In the genomic region with DNA sequence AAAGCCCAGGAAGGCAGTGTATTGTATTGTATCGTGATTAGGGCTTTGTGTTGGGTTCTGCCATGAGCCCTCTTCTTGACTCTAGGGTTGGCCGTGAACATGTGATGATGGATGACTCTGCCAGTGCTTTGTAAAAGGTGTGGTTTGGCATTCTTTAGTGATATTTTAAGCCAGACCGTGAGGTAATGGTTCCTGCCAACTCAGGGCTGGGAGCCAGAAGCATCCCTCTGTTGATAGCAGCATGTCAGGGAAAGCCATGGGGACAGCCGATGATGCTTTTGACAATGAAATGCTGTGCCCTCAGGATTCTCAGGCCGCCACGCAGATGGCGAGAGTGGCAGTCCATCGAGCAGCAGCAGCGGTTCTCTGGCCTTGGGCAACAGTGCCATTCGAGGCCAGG, we compare ENCODE assay signal across 20 mouse cellular contexts. TPM values are rescaled to one million over a fixed set of nuclear protein-coding genes. Genes with fewer than 3 reads are reported as not detected.
A peak's percentile ranks its signal among the peaks of the same experiment; 100 is the strongest.
DNase-seq lines count a peak whose midpoint lies in the region; ATAC-seq and TF ChIP-seq lines count a peak whose summit lies in the region.
"Had no signal": no experiment of that assay in that cellular context is flagged by ENCODE, and none has a peak within 500 bp of the region (broad histone marks: within the 10 kb centered on the region; RNA-seq: fewer than 3 reads in every experiment).

No protein-coding gene starts in this region.

- H3K9ac ChIP-seq in forebrain, embryonic 14.5 days (ENCODE audit: low read length) = no peak overlapping the region
- H3K9ac ChIP-seq in heart, postnatal 0 days (replicated peaks; ENCODE audit: low read depth, low read length) = no peak overlapping the region
- H3K9ac ChIP-seq: forebrain, embryonic 12.5 days; hindbrain, embryonic 14.5 days; intestine, embryonic 15.5 days; kidney, embryonic 15.5 days; limb, embryonic 12.5 days; liver, embryonic 15.5 days had no signal

- H3K4me3 ChIP-seq in forebrain, embryonic 14.5 days (ENCODE audit: low read depth, low read length) = no peak overlapping the region
- no peak overlapping the region for H3K4me3 ChIP-seq in forebrain, embryonic 10.5 days
- no peak overlapping the region for H3K4me3 ChIP-seq in heart, postnatal 0 days (ENCODE audit: low read depth, low read length)
- H3K4me3 ChIP-seq: forebrain, embryonic 12.5 days; intestine, embryonic 15.5 days; kidney, embryonic 15.5 days; left cerebral cortex, adult 2 months; limb, embryonic 12.5 days; liver, embryonic 15.5 days had no signal

- no peaks in the 10 kb centered on the region for H3K4me1 ChIP-seq in forebrain, embryonic 14.5 days (ENCODE audit: control insufficient read depth, insufficient read depth, low read length)
- no peaks in the 10 kb centered on the region for H3K4me1 ChIP-seq in forebrain, embryonic 10.5 days
- peaks cover 6% of the 10 kb centered on the region; the same call in 1 of the 2 replicates for H3K4me1 ChIP-seq in heart, postnatal 0 days (ENCODE audit: control insufficient read depth, insufficient read depth)
- H3K4me1 ChIP-seq: forebrain, embryonic 12.5 days; intestine, embryonic 15.5 days; kidney, embryonic 15.5 days; limb, embryonic 12.5 days had no signal

- H3K27ac ChIP-seq in forebrain, embryonic 14.5 days (ENCODE audit: low read depth, low read length) = no peak overlapping the region; the same call in 1 of the 2 replicates
- H3K27ac ChIP-seq in forebrain, embryonic 10.5 days = no peak overlapping the region
- 0 out of 2 replicates have a peak overlapping the region, but pooled peaks have one; percentile 15 for H3K27ac ChIP-seq in heart, postnatal 0 days (ENCODE audit: low read depth)
- H3K27ac ChIP-seq: forebrain, embryonic 12.5 days; hindbrain, embryonic 14.5 days; intestine, embryonic 15.5 days; kidney, embryonic 15.5 days; left cerebral cortex, adult 2 months; limb, embryonic 12.5 days; liver, embryonic 15.5 days had no signal

- no peak for ATAC-seq in forebrain, embryonic 14.5 days
- peak; percentile 83 for ATAC-seq in heart, postnatal 0 days (ENCODE audit: insufficient read depth, low read depth)
- ATAC-seq: intestine, embryonic 15.5 days; lung, postnatal 0 days had no signal

- no peak for TF ChIP-seq CTCF in heart, postnatal 0 days (IDR thresholded peaks at IDR 0.05; ENCODE audit: low read depth)

- no peaks in the 10 kb centered on the region for H3K27me3 ChIP-seq in forebrain, embryonic 14.5 days (replicated peaks; ENCODE audit: control insufficient read depth, insufficient read depth, low read length)
- no peaks in the 10 kb centered on the region for H3K27me3 ChIP-seq in forebrain, embryonic 10.5 days (ENCODE audit: poor library complexity, severe bottlenecking)
- H3K27me3 ChIP-seq in heart, postnatal 0 days (ENCODE audit: control insufficient read depth, insufficient read depth, low read length) = no peaks in the 10 kb centered on the region
- H3K27me3 ChIP-seq: forebrain, embryonic 12.5 days; intestine, embryonic 15.5 days; kidney, embryonic 15.5 days; limb, embryonic 12.5 days; liver, embryonic 15.5 days had no signal

- peak; percentile 35 for DNase-seq in forebrain, embryonic 14.5 days (ENCODE audit: low spot score)
- no peak for DNase-seq in forebrain, embryonic 10.5 days (ENCODE audit: extremely low spot score, low spot score)
- DNase-seq in brain, adult 2 months (ENCODE audit: low read depth, low spot score) = peak; percentile 91
- DNase-seq in cerebellum, adult 9-11 months = peak; percentile 78
- peak; percentile 55 for DNase-seq in heart, postnatal 0 days (ENCODE audit: low spot score)
- DNase-seq in right cerebral cortex, postnatal 14 days = no peak
- no peak for DNase-seq in gastrocnemius, adult 18-20 months (ENCODE audit: low spot score)
- DNase-seq in layer of hippocampus, adult 8-10 months (ENCODE audit: low spot score in 2 of 2) = no peak
- DNase-seq: adrenal gland, postnatal 10 days; midbrain, embryonic 14.5 days; right cerebral cortex, postnatal 4 days; thymus, postnatal 36 days had no signal

- 88% methylated on average over 10 of the region's 10 CpGs for WGBS in forebrain, embryonic 14.5 days
- WGBS in forebrain, embryonic 10.5 days = 94% methylated on average over 10 of the region's 10 CpGs
- 42% methylated on average over 10 of the region's 10 CpGs for WGBS in heart, postnatal 0 days

- no peaks in the 10 kb centered on the region for H3K9me3 ChIP-seq in forebrain, embryonic 14.5 days (replicated peaks; ENCODE audit: control insufficient read depth, low read length)
- H3K9me3 ChIP-seq in forebrain, embryonic 10.5 days = no peaks in the 10 kb centered on the region; the same call in 1 of the 2 replicates
- H3K9me3 ChIP-seq in heart, postnatal 0 days (replicated peaks; ENCODE audit: control insufficient read depth, low read length) = no peaks in the 10 kb centered on the region
- H3K9me3 ChIP-seq: forebrain, embryonic 12.5 days; intestine, embryonic 15.5 days; kidney, embryonic 15.5 days; liver, embryonic 15.5 days had no signal

- peaks cover 71% of the 10 kb centered on the region for H3K36me3 ChIP-seq in forebrain, embryonic 14.5 days (ENCODE audit: control insufficient read depth, insufficient read depth, low read length)
- H3K36me3 ChIP-seq in forebrain, embryonic 10.5 days (replicated peaks) = peaks cover 98% of the 10 kb centered on the region
- H3K36me3 ChIP-seq in heart, postnatal 0 days (replicated peaks; ENCODE audit: control insufficient read depth, insufficient read depth, low read length) = peaks cover 68% of the 10 kb centered on the region

- no peak overlapping the region for H3K4me2 ChIP-seq in forebrain, embryonic 14.5 days (ENCODE audit: low read length)
- H3K4me2 ChIP-seq in heart, postnatal 0 days (ENCODE audit: low read depth, low read length) = no peak overlapping the region
- H3K4me2 ChIP-seq: forebrain, embryonic 12.5 days; hindbrain, embryonic 14.5 days; intestine, embryonic 15.5 days; kidney, embryonic 15.5 days; limb, embryonic 12.5 days; liver, embryonic 15.5 days had no signal

- no peak for TF ChIP-seq EP300 in heart, postnatal 0 days (IDR thresholded peaks at IDR 0.05; ENCODE audit: low read depth)

RNA-seq across cellular contexts. Expression of gene Asxl1, which starts 47.4 kb away (rescaled TPM):
- polyA plus RNA-seq in forebrain, embryonic 14.5 days (2014; fragmentation: Nextera tagmentation; extraction: Ambion mirVana) = 13.6 and 13.7 TPM in 2 replicates
- 13.1 and 14.2 TPM in 2 replicates for polyA plus RNA-seq in forebrain, embryonic 10.5 days (2016; fragmentation: Nextera tagmentation; extraction: Ambion mirVana)
- 18.8 and 21.3 TPM in 2 replicates for total RNA-seq in heart, postnatal 0 days (2014; rRNA removed; ENCODE audit: low replicate concordance)
- 6.4 and 7.4 TPM in 2 replicates for polyA plus RNA-seq in heart, postnatal 0 days (2015; fragmentation: Nextera tagmentation; extraction: Ambion mirVana)
- total RNA-seq in gastrocnemius, adult 18-20 months (2021) = 1 to 10 TPM; 8.4 to 9.2 TPM
- 10 to 100 TPM; 32.3 to 39.0 (median 34.2) TPM for total RNA-seq in layer of hippocampus, adult 8-10 months (2022)

Comparison
In these comparisons a context has a peak if more than half of its experiments do, and no peak if none do; other contexts are left out.
1. DNase-seq: peak in forebrain, embryonic 14.5 days (single experiment), brain, adult 2 months (single experiment), cerebellum, adult 9-11 months (single experiment) and heart, postnatal 0 days (single experiment); none in forebrain, embryonic 10.5 days (single experiment), right cerebral cortex, postnatal 14 days (single experiment), gastrocnemius, adult 18-20 months (single experiment) and layer of hippocampus, adult 8-10 months (0 of 2).